Mouse (Mus musculus): ENCODE measurements at regions not wholly inside any gene's neighbourhood (a gene's known extent, or its start where the extent isn't known, plus 50 kb on each side); places are given as distances from the start of the nearest gene placed in this dataset.

DNA sequence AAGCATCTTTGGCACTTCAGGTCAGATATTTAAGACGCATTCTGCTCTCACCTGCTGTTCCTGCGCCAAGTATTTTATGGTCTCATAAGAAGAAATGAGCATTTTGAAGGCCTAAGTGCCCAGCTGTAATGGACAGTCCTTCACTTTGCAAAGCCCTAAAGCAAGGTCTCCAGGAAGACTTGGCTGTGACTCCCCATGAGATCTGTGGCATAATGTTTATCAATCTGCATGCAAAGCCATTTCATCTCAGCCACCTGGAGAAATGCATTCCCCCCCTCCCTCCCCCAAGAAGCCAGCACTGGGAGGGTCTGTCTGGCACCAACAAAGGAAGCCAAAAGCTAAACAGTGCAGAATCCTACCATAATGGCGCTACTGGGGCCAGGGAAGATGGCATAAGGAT, 437.4 kb downstream of the Slc4a3 start:
- no peak overlapping the region for H3K9ac ChIP-seq (ENCODE audit: low read depth, low read length)
- H3K4me1 ChIP-seq (ENCODE audit: control insufficient read depth, insufficient read depth, low read length): no peaks in the 10 kb centered on the region
- H3K4me2 ChIP-seq (ENCODE audit: low read depth, low read length): no peak overlapping the region
- no peak overlapping the region for H3K4me3 ChIP-seq (ENCODE audit: low read length)
- WGBS: 85% methylated on average over 3 of the region's 3 CpGs
- no peaks in the 10 kb centered on the region for H3K9me3 ChIP-seq (ENCODE audit: control insufficient read depth, low read length)
- H3K27ac ChIP-seq (ENCODE audit: low read length): no peak overlapping the region
- no peak for ATAC-seq
- no peaks in the 10 kb centered on the region for H3K27me3 ChIP-seq (replicated peaks; ENCODE audit: control insufficient read depth, insufficient read depth, low read length)
- H3K36me3 ChIP-seq (ENCODE audit: control insufficient read depth, insufficient read depth, low read length): no peaks in the 10 kb centered on the region

DNA sequence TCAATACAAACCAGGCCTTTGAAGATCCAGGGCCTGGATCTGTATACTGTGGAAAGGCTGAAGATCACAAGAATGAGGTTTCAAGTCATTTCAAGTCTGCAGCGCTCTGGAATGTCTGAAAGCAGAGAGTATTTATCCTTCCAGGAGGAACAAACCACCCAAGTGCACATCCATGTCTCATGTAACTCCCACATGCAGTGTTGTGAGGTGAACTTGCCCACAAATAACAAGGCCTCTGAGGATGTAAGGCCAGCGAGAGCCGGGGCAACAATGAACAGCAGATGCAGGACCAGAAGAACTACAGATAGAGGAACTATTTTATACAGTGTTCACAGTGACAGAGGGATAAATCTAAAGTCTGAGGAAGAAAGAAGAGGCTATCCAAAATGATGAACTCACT, 442.4 kb downstream of the Slc4a3 start:
- Histone ChIP-seq H3K27me3 (replicated peaks; ENCODE audit: control insufficient read depth, insufficient read depth, low read length) (no peaks in the 10 kb centered on the region), H3K9ac (ENCODE audit: low read depth, low read length) (no peak overlapping the region), H3K27ac (ENCODE audit: low read length) (no peak overlapping the region), H3K4me2 (ENCODE audit: low read depth, low read length) (no peak overlapping the region), H3K4me1 (ENCODE audit: control insufficient read depth, insufficient read depth, low read length) (no peaks in the 10 kb centered on the region), H3K36me3 (ENCODE audit: control insufficient read depth, insufficient read depth, low read length) (no peaks in the 10 kb centered on the region), H3K9me3 (ENCODE audit: control insufficient read depth, low read length) (no peaks in the 10 kb centered on the region), H3K4me3 (ENCODE audit: low read length) (no peak overlapping the region)
- 77% methylated on average over 3 of the region's 3 CpGs for WGBS
- ATAC-seq: no peak

DNA sequence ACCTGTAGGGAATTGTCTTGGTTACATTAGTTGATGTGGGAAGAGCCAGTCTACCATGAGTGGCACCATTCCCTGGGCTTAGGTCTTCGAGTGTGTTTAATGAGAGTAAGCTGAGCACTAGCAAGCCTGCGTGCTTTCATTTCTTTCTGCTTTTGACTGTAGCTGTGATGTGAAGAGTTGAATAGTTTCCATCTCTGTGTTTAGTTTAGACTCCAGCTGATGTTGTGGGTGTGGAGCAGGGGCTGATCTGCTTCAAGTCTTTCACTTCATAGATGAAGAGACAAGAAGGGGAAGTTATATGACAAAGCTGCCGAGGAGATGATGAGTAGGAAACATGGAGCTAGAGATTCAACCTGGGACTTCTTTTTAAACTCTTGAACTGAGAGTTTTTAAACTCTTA, 446.0 kb downstream of the Slc4a3 start:
- H3K27ac ChIP-seq (ENCODE audit: low read length): no peak overlapping the region
- no peaks in the 10 kb centered on the region for H3K9me3 ChIP-seq (ENCODE audit: control insufficient read depth, low read length)
- no peaks in the 10 kb centered on the region for H3K27me3 ChIP-seq (replicated peaks; ENCODE audit: control insufficient read depth, insufficient read depth, low read length)
- WGBS: 82% methylated on average over 3 of the region's 3 CpGs
- no peaks in the 10 kb centered on the region for H3K4me1 ChIP-seq (ENCODE audit: control insufficient read depth, insufficient read depth, low read length)
- no peak overlapping the region for H3K9ac ChIP-seq (ENCODE audit: low read depth, low read length)
- no peak for ATAC-seq
- H3K36me3 ChIP-seq (ENCODE audit: control insufficient read depth, insufficient read depth, low read length): no peaks in the 10 kb centered on the region
- no peak overlapping the region for H3K4me3 ChIP-seq (ENCODE audit: low read length)
- H3K4me2 ChIP-seq (ENCODE audit: low read depth, low read length): no peak overlapping the region

DNA sequence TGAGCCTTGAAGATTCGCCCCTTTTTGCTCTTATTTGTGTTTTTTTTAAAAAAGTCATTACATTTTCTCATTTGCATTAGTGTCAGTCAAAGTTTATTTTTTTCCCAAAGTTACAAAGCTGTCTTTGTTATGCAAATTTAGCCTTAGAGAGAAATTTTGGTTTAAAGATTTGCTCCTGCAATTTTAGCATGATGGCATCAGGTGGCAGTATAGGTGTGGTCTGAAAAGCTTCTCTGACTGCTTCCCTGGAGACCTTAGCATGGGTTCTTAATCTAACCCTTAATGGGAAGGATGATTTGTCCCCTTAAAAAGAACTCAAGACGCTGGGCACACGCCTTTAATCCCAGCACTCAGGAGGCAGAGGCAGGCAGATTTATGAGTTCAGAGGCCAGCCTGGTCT, 451.2 kb downstream of the Slc4a3 start:
- H3K36me3 ChIP-seq (ENCODE audit: control insufficient read depth, insufficient read depth, low read length): no peaks in the 10 kb centered on the region
- H3K9me3 ChIP-seq (ENCODE audit: control insufficient read depth, low read length): no peaks in the 10 kb centered on the region
- H3K4me3 ChIP-seq (ENCODE audit: low read length): no peak overlapping the region
- no peak overlapping the region for H3K9ac ChIP-seq (ENCODE audit: low read depth, low read length)
- no peak overlapping the region for H3K4me2 ChIP-seq (ENCODE audit: low read depth, low read length)
- no peak overlapping the region for H3K27ac ChIP-seq (ENCODE audit: low read length)
- H3K4me1 ChIP-seq (ENCODE audit: control insufficient read depth, insufficient read depth, low read length): no peaks in the 10 kb centered on the region
- H3K27me3 ChIP-seq (replicated peaks; ENCODE audit: control insufficient read depth, insufficient read depth, low read length): no peaks in the 10 kb centered on the region
- whole genome bisulfite sequencing: 78% methylated on average over 3 of the region's 3 CpGs
- ATAC-seq: no peak

DNA sequence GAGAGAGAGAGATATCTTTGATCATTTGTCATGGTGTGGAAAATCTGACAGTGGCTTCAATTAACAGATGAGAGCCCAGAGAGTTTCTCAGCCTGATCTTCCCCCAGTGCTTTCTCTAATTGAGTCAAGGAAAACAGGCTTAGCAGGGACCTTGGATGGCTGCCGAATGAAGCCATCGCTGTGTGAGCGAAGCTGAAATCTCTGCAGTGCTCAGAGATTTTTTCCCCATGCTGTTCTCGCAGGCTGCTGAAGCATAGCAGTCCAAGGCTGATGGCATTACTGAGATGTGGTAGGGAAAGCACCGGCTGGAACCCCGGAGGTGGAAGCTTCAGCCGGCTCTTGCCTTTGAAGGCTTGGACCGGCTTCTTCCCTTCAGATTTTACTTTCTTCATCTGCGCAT, 455.1 kb downstream of the Slc4a3 start:
- Histone ChIP-seq H3K36me3 (ENCODE audit: control insufficient read depth, insufficient read depth, low read length) (no peaks in the 10 kb centered on the region), H3K4me2 (ENCODE audit: low read depth, low read length) (no peak overlapping the region), H3K4me1 (ENCODE audit: control insufficient read depth, insufficient read depth, low read length) (no peaks in the 10 kb centered on the region), H3K9ac (ENCODE audit: low read depth, low read length) (no peak overlapping the region), H3K27ac (ENCODE audit: low read length) (no peak overlapping the region), H3K4me3 (ENCODE audit: low read length) (no peak overlapping the region), H3K9me3 (ENCODE audit: control insufficient read depth, low read length) (no peaks in the 10 kb centered on the region), H3K27me3 (replicated peaks; ENCODE audit: control insufficient read depth, insufficient read depth, low read length) (no peaks in the 10 kb centered on the region)
- 88% methylated on average over 9 of the region's 9 CpGs for WGBS
- no peak for ATAC-seq

DNA sequence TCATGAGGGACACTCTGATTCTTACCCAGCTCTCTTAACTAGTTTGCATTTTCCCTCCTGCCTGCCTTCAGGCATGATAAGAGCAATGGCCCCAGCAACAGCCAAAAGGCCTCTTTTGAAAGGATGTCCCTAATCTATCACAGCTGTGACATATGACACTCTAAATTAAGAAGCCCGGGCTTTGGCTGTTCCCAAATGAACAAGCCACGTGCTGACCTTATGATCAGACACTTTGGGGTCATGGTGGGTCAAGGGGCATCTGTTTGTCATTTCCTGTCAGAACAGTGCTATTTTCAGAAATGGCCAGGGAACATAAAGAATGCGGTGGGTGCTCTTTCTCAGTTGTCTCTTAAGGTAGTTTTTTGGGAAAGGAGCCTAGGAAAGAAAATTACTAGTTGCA, 463.5 kb downstream of the Slc4a3 start:
- no peak overlapping the region for H3K27ac ChIP-seq (ENCODE audit: low read length)
- H3K4me2 ChIP-seq (ENCODE audit: low read depth, low read length): no peak overlapping the region
- H3K9ac ChIP-seq (ENCODE audit: low read depth, low read length): no peak overlapping the region
- WGBS: 37% methylated on average over 3 of the region's 3 CpGs
- no peaks in the 10 kb centered on the region for H3K9me3 ChIP-seq (ENCODE audit: control insufficient read depth, low read length)
- no peaks in the 10 kb centered on the region for H3K4me1 ChIP-seq (ENCODE audit: control insufficient read depth, insufficient read depth, low read length)
- H3K36me3 ChIP-seq (ENCODE audit: control insufficient read depth, insufficient read depth, low read length): no peaks in the 10 kb centered on the region
- ATAC-seq: no peak
- H3K4me3 ChIP-seq (ENCODE audit: low read length): no peak overlapping the region
- no peaks in the 10 kb centered on the region for H3K27me3 ChIP-seq (replicated peaks; ENCODE audit: control insufficient read depth, insufficient read depth, low read length)

DNA sequence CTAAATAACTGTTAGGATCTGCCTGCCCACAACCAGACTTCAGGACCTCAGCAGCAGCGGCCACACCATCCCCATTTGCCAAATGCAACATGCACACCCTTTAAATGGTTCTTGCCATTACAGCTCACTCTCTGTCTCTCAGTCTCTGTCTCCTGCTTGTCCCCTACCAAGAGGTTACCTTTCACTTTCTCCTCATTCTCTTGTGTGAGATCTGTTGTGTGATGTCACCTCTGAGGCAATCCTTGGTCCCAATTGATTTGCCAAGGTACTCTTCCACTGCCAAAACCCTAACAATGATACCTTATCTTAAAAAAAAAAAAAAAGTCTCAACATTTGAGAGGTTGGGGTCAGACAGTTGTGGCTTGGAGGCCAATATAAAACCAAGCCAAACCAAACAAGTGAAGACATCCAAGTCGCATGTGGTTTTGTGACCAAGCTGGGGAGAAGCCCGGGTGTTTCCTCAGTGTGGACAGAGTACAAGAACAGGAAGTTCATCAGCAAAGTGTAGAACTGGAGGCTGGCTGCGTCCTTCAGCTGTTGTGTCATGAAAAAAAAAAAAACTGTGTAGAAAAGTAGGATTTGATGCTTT, 464.2 kb downstream of the Slc4a3 start:
- WGBS: 78% methylated on average over 4 of the region's 4 CpGs
- no peak overlapping the region for H3K4me3 ChIP-seq (ENCODE audit: low read length)
- no peaks in the 10 kb centered on the region for H3K4me1 ChIP-seq (ENCODE audit: control insufficient read depth, insufficient read depth, low read length)
- H3K4me2 ChIP-seq (ENCODE audit: low read depth, low read length): no peak overlapping the region
- H3K27ac ChIP-seq (ENCODE audit: low read length): no peak overlapping the region
- ATAC-seq: no peak
- no peaks in the 10 kb centered on the region for H3K27me3 ChIP-seq (replicated peaks; ENCODE audit: control insufficient read depth, insufficient read depth, low read length)
- no peaks in the 10 kb centered on the region for H3K36me3 ChIP-seq (ENCODE audit: control insufficient read depth, insufficient read depth, low read length)
- no peak overlapping the region for H3K9ac ChIP-seq (ENCODE audit: low read depth, low read length)
- no peaks in the 10 kb centered on the region for H3K9me3 ChIP-seq (ENCODE audit: control insufficient read depth, low read length)

DNA sequence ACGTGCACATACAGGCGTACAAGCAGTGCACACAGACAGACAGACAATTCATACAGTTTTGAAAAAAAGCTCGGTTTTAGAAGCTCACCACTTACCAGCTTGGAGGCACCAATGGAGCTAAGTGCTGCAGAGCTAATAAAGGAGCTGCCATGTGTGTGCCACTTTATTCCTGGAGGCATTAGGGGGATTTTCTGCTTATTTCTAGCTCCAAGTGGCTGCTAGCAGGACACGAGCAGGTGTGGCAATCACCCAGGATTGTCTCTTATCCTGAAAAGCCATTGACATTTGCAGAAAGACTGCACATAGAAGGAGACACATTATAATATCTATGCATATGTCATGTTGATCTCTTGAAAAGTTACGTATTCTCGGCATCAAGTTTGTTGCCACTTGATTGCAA, 472.5 kb downstream of the Slc4a3 start:
- no peak overlapping the region for H3K27ac ChIP-seq (ENCODE audit: low read length)

DNA sequence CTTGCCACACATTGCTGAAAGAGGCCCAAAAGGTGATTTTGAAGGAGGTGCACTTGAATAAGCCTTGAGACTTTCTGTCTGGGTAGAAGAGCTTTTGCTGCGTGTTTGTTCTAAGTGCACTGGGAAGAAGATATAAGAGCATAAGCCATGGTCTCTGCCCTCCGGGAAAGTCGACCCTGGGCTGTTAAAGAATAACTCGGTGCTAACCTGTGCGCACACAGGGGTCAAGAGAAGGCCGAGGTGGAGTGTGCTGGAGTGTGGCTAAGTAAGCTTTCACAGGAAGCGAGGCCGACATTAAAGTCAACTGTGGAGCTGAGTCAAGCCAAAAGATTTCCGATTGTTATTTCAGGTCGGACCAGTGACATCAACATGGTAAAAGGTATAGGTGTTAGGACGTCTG, 473.0 kb downstream of the Slc4a3 start:
- H3K9ac ChIP-seq (ENCODE audit: low read depth, low read length): no peak overlapping the region
- no peak for ATAC-seq
- no peaks in the 10 kb centered on the region for H3K4me1 ChIP-seq (ENCODE audit: control insufficient read depth, insufficient read depth, low read length)
- 46% methylated on average over 11 of the region's 11 CpGs for WGBS
- no peak overlapping the region for H3K27ac ChIP-seq (ENCODE audit: low read length)
- H3K4me3 ChIP-seq (ENCODE audit: low read length): no peak overlapping the region
- H3K36me3 ChIP-seq (ENCODE audit: control insufficient read depth, insufficient read depth, low read length): no peaks in the 10 kb centered on the region
- no peaks in the 10 kb centered on the region for H3K27me3 ChIP-seq (replicated peaks; ENCODE audit: control insufficient read depth, insufficient read depth, low read length)
- no peak overlapping the region for H3K4me2 ChIP-seq (ENCODE audit: low read depth, low read length)
- no peaks in the 10 kb centered on the region for H3K9me3 ChIP-seq (ENCODE audit: control insufficient read depth, low read length)

More for the DNA sequence above, 472.5 kb downstream of the Slc4a3 start:
- no peak overlapping the region for H3K9ac ChIP-seq (ENCODE audit: low read depth, low read length)
- ATAC-seq: no peak
- WGBS: 77% methylated on average over 6 of the region's 6 CpGs
- H3K36me3 ChIP-seq (ENCODE audit: control insufficient read depth, insufficient read depth, low read length): no peaks in the 10 kb centered on the region
- H3K4me3 ChIP-seq (ENCODE audit: low read length): no peak overlapping the region
- H3K4me2 ChIP-seq (ENCODE audit: low read depth, low read length): no peak overlapping the region
- no peaks in the 10 kb centered on the region for H3K27me3 ChIP-seq (replicated peaks; ENCODE audit: control insufficient read depth, insufficient read depth, low read length)
- no peaks in the 10 kb centered on the region for H3K9me3 ChIP-seq (ENCODE audit: control insufficient read depth, low read length)
- no peaks in the 10 kb centered on the region for H3K4me1 ChIP-seq (ENCODE audit: control insufficient read depth, insufficient read depth, low read length)

DNA sequence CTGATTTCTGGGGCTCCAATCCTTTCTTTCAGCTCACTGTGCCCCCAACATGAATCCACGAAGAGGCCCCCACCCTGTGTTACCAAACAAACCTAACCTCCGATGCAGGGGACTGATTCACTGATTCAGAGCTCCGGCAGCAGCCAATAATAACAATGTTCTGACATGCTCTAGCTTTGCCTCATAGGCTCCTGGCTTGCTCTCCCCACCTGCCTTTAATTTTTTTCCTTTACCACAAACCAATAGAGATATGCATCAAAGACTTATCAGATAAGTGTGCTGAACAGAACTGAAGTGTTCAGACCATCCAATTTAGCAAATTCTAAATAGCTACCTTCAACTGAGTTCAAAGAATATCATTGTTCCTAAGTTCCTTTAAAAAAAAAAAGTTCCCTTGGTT, 478.6 kb downstream of the Slc4a3 start:
- WGBS: 70% methylated on average over 3 of the region's 3 CpGs
- no peaks in the 10 kb centered on the region for H3K36me3 ChIP-seq (ENCODE audit: control insufficient read depth, insufficient read depth, low read length)
- no peaks in the 10 kb centered on the region for H3K9me3 ChIP-seq (ENCODE audit: control insufficient read depth, low read length)
- H3K4me2 ChIP-seq (ENCODE audit: low read depth, low read length): no peak overlapping the region
- H3K4me1 ChIP-seq (ENCODE audit: control insufficient read depth, insufficient read depth, low read length): no peaks in the 10 kb centered on the region
- H3K27ac ChIP-seq (ENCODE audit: low read length): no peak overlapping the region
- H3K27me3 ChIP-seq (replicated peaks; ENCODE audit: control insufficient read depth, insufficient read depth, low read length): no peaks in the 10 kb centered on the region
- no peak for ATAC-seq
- no peak overlapping the region for H3K4me3 ChIP-seq (ENCODE audit: low read length)
- H3K9ac ChIP-seq (ENCODE audit: low read depth, low read length): no peak overlapping the region

Data from intestine, embryonic 16.5 days (tissue).